13 mouse cellular contexts compared by ENCODE assay signal in the genomic region with DNA sequence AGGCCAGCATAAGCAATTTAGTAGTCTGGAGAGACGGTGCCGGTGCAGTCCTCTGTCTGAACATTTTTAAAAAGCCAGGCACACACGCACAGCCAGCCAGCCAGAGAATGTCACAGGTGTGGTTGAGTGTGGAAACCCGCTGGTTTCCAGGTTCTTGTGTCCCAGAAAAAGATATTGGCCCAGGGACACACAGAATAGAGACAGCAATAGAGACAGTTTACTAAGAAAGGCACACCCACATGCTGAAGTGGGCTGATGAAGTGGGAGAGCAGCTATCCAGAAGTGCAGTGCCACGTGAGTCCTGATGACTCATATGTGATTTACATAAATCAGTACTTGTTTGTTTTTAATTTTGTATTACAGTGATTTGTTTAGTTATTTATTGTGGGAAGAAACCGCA. TPM values are rescaled to one million over a fixed set of nuclear protein-coding genes. Genes with fewer than 3 reads are reported as not detected.
A peak's percentile ranks its signal among the peaks of the same experiment; 100 is the strongest.
DNase-seq lines count a peak whose midpoint lies in the region; ATAC-seq and TF ChIP-seq lines count a peak whose summit lies in the region.
"Had no signal": no experiment of that assay in that cellular context is flagged by ENCODE, and none has a peak within 500 bp of the region (broad histone marks: within the 10 kb centered on the region; RNA-seq: fewer than 3 reads in every experiment).

No protein-coding gene starts in this region.

- intact Hi-C loops in heart, adult 2 months (cut with DNase I): loop anchor here (10.0 kb wide), 1 partner anchor 289 kb away; a partner anchor contains a TSS

- no peak for DNase-seq in heart, adult 2 months
- peak; percentile 11 to 34 for DNase-seq in right cerebral cortex, postnatal 36 days (ENCODE audit: low spot score in 2 of 2)
- DNase-seq in right cerebral cortex, postnatal 25 days: no peak
- DNase-seq in brain, adult 2 months (ENCODE audit: low read depth, low spot score): peak; percentile 65
- DNase-seq in kidney, postnatal 14 days: no peak
- no peak for DNase-seq in forebrain, embryonic 10.5 days (ENCODE audit: extremely low spot score, low spot score)
- DNase-seq: cerebellum, adult 11 months; midbrain, embryonic 14.5 days; right cerebral cortex, postnatal 14 days had no signal

- TF ChIP-seq EP300 in heart, adult 2 months (IDR thresholded peaks at IDR 0.05; ENCODE audit: insufficient read depth, low read depth, low read length): no peak

- peak overlapping the region; percentile 37 for H3K4me2 ChIP-seq in heart, embryonic 12.5 days
- H3K4me2 ChIP-seq: embryonic facial prominence, embryonic 13.5 days; limb, embryonic 12.5 days had no signal

- peak overlapping the region; percentile 47; the same call in 1 of the 2 replicates for H3K27ac ChIP-seq in heart, embryonic 12.5 days (ENCODE audit: poor library complexity, severe bottlenecking)
- no peak overlapping the region for H3K27ac ChIP-seq in heart, adult 2 months
- H3K27ac ChIP-seq in forebrain, embryonic 10.5 days: no peak overlapping the region
- H3K27ac ChIP-seq: embryonic facial prominence, embryonic 13.5 days; limb, embryonic 12.5 days; liver, embryonic 14.5 days had no signal

- H3K4me1 ChIP-seq in heart, embryonic 12.5 days (replicated peaks): peaks cover 27% of the 10 kb centered on the region
- H3K4me1 ChIP-seq in heart, adult 2 months (ENCODE audit: control insufficient read depth, insufficient read depth, low read length): peaks cover 2% of the 10 kb centered on the region; the same call in 1 of the 2 replicates
- peaks cover 7% of the 10 kb centered on the region; the same call in 1 of the 2 replicates for H3K4me1 ChIP-seq in forebrain, embryonic 10.5 days
- H3K4me1 ChIP-seq: embryonic facial prominence, embryonic 13.5 days; limb, embryonic 12.5 days had no signal

- no peak overlapping the region for H3K4me3 ChIP-seq in heart, embryonic 12.5 days
- no peak overlapping the region for H3K4me3 ChIP-seq in heart, adult 2 months
- H3K4me3 ChIP-seq in forebrain, embryonic 10.5 days: no peak overlapping the region
- H3K4me3 ChIP-seq: embryonic facial prominence, embryonic 13.5 days; limb, embryonic 12.5 days had no signal

- no peaks in the 10 kb centered on the region for H3K27me3 ChIP-seq in heart, embryonic 12.5 days (replicated peaks)
- H3K27me3 ChIP-seq in heart, adult 2 months (ENCODE audit: control insufficient read depth, insufficient read depth, low read length): no peaks in the 10 kb centered on the region
- peaks cover 19% of the 10 kb centered on the region for H3K27me3 ChIP-seq in forebrain, embryonic 10.5 days (ENCODE audit: poor library complexity, severe bottlenecking)

- 42% methylated on average over 6 of the region's 6 CpGs for WGBS in heart, embryonic 12.5 days
- 47% methylated on average over 6 of the region's 6 CpGs for WGBS in heart, adult 2 months
- WGBS in forebrain, embryonic 10.5 days: 79% methylated on average over 6 of the region's 6 CpGs

- no peaks in the 10 kb centered on the region for H3K79me2 ChIP-seq in heart, adult 2 months (replicated peaks; ENCODE audit: control insufficient read depth, insufficient read depth, low read length)

- no peak for ATAC-seq in heart, embryonic 12.5 days (ENCODE audit: insufficient number of reproducible peaks, low FRiP score)

- H3K36me3 ChIP-seq in heart, embryonic 12.5 days: no peaks in the 10 kb centered on the region
- H3K36me3 ChIP-seq in heart, adult 2 months (ENCODE audit: control insufficient read depth, insufficient read depth, low read length): no peaks in the 10 kb centered on the region
- no peaks in the 10 kb centered on the region for H3K36me3 ChIP-seq in forebrain, embryonic 10.5 days (replicated peaks)
- H3K36me3 ChIP-seq: embryonic facial prominence, embryonic 13.5 days; limb, embryonic 12.5 days had no signal

- no peak for TF ChIP-seq POLR2A in heart, adult 2 months (IDR thresholded peaks at IDR 0.05; ENCODE audit: insufficient read depth, low read depth, low read length)

- no peak for TF ChIP-seq CTCF in heart, adult 2 months (IDR thresholded peaks at IDR 0.05)

- no peak overlapping the region for H3K9ac ChIP-seq in heart, embryonic 12.5 days
- no peak overlapping the region for H3K9ac ChIP-seq in heart, adult 2 months (ENCODE audit: low read depth, low read length)
- H3K9ac ChIP-seq: embryonic facial prominence, embryonic 13.5 days; limb, embryonic 12.5 days; liver, embryonic 14.5 days had no signal

- no peaks in the 10 kb centered on the region for H3K9me3 ChIP-seq in heart, embryonic 12.5 days (replicated peaks)
- no peaks in the 10 kb centered on the region for H3K9me3 ChIP-seq in forebrain, embryonic 10.5 days
- H3K9me3 ChIP-seq: embryonic facial prominence, embryonic 13.5 days; limb, embryonic 12.5 days had no signal

RNA-seq across cellular contexts. Expression of a gene that starts 5.3 kb away (rescaled TPM):
- 2.5 and 3.3 TPM in 2 replicates for polyA plus RNA-seq in heart, embryonic 12.5 days (2016; fragmentation: Nextera tagmentation; extraction: Ambion mirVana)
- total RNA-seq in heart, adult 2 months (2021): 10 to 100 TPM in 1 of 2 experiments, 1 to 10 TPM in 1; 10.0 to 10.8 TPM
- polyA plus RNA-seq in heart, adult 2 months (2012; rRNA removed): 2.6 and 6.3 TPM in 2 replicates
- polyA plus RNA-seq in forebrain, embryonic 10.5 days (2016; fragmentation: Nextera tagmentation; extraction: Ambion mirVana): 1.9 and 2.2 TPM in 2 replicates

Comparison
In these comparisons a context has a peak if more than half of its experiments do, and no peak if none do; other contexts are left out.
1. DNase-seq: peak in right cerebral cortex, postnatal 36 days (2 of 2) and brain, adult 2 months (single experiment); none in heart, adult 2 months (0 of 2), right cerebral cortex, postnatal 25 days (single experiment), kidney, postnatal 14 days (single experiment) and forebrain, embryonic 10.5 days (single experiment).